Mouse (Mus musculus): ENCODE results near the gene Cemip.

Gene Cemip

GRCm38 (mm10) chr7:83966047-83966818, 120.1 kb downstream of the Cemip start:
- DNase-seq (ENCODE audit: low spot score in 2 of 2): peak in 1 of 2 experiments; percentile 9

GRCm38 (mm10) chr7:83965181-83965580, 121.1 kb downstream of the Cemip start:
- no peak for DNase-seq (ENCODE audit: low spot score in 2 of 2)

GRCm38 (mm10) chr7:83952511-83952910, 133.8 kb downstream of the Cemip start:
- DNase-seq (ENCODE audit: low spot score in 2 of 2): no peak

- DNase-seq (ENCODE audit: low spot score in 2 of 2): no peak
Measured at GRCm38 (mm10) chr7:83951327-83951726, 135.0 kb downstream of the Cemip start.

- DNase-seq (ENCODE audit: low spot score in 2 of 2): no peak
Measured at GRCm38 (mm10) chr7:83949662-83950061, 136.6 kb downstream of the Cemip start.

- DNase-seq (ENCODE audit: low spot score in 2 of 2): no peak
Measured at GRCm38 (mm10) chr7:83948743-83949142, 137.6 kb downstream of the Cemip start.

- no peak for DNase-seq (ENCODE audit: low spot score in 2 of 2)
Measured at GRCm38 (mm10) chr7:83941701-83942101, 144.6 kb downstream of the Cemip start.

GRCm38 (mm10) chr7:83940136-83940535, 146.2 kb downstream of the Cemip start:
- DNase-seq (ENCODE audit: low spot score in 2 of 2): no peak

GRCm38 (mm10) chr7:83939017-83939721, 147.1 kb downstream of the Cemip start:
- DNase-seq (ENCODE audit: low spot score in 2 of 2): no peak

GRCm38 (mm10) chr7:83921637-83922036, 164.7 kb downstream of the Cemip start:
- DNase-seq (ENCODE audit: low spot score in 2 of 2): no peak

GRCm38 (mm10) chr7:83920241-83920640, 166.1 kb downstream of the Cemip start:
- no peak for DNase-seq (ENCODE audit: low spot score in 2 of 2)

- peak; percentile 62 to 66 for DNase-seq (ENCODE audit: low spot score in 2 of 2)
Measured at GRCm38 (mm10) chr7:83914566-83914965, 171.7 kb downstream of the Cemip start.

GRCm38 (mm10) chr7:83913995-83914394, 172.3 kb downstream of the Cemip start:
- DNase-seq (ENCODE audit: low spot score in 2 of 2): no peak

- no peak for DNase-seq (ENCODE audit: low spot score in 2 of 2)
Measured at GRCm38 (mm10) chr7:83913405-83913932, 172.8 kb downstream of the Cemip start.

- no peak for DNase-seq (ENCODE audit: low spot score in 2 of 2)
Measured at GRCm38 (mm10) chr7:83911909-83912308, 174.4 kb downstream of the Cemip start.

GRCm38 (mm10) chr7:83904831-83905230, 181.5 kb downstream of the Cemip start:
- no peak for DNase-seq (ENCODE audit: low spot score in 2 of 2)

GRCm38 (mm10) chr7:83902296-83903145, 183.8 kb downstream of the Cemip start:
- no peak for DNase-seq (ENCODE audit: low spot score in 2 of 2)

GRCm38 (mm10) chr7:83901425-83901824, 184.9 kb downstream of the Cemip start:
- DNase-seq (ENCODE audit: low spot score in 2 of 2): no peak

- no peak for DNase-seq (ENCODE audit: low spot score in 2 of 2)
Measured at GRCm38 (mm10) chr7:83900519-83900918, 185.8 kb downstream of the Cemip start.

- DNase-seq (ENCODE audit: low spot score in 2 of 2): no peak
Measured at GRCm38 (mm10) chr7:83898267-83898666, 188.0 kb downstream of the Cemip start.

GRCm38 (mm10) chr7:83896077-83896740, 190.1 kb downstream of the Cemip start:
- DNase-seq (ENCODE audit: low spot score in 2 of 2): no peak
